Mouse (Mus musculus) embryonic facial prominence, embryonic 14.5 days (tissue): ENCODE measurements around the gene Rfx8. TPM values are rescaled to one million over a fixed set of nuclear protein-coding genes. Genes with fewer than 3 reads are reported as not detected.

Source experiments
- ATAC-seq: fragments of 200-750 bp; cut with Nextera tagmentation; 2 replicates; pipeline ENCODE4 v1.8.0; 2017; ENCODE audit warnings: low read depth, moderate number of reproducible peaks, moderate TSS enrichment
- DNase-seq: peaks from one replicate; pipeline ENCODE4 v3.0.0-alpha.2; 2015; ENCODE audit warnings: low spot score
- H3K27ac ChIP-seq: fragments of 300-500 bp; sonication (generic); replicated peaks from 2 replicates; pipeline ENCODE4 v1.5.1; 2014; ENCODE audit warnings: low read depth, mild to moderate bottlenecking, low read length, moderate library complexity
- H3K27me3 ChIP-seq: fragments of 300-500 bp; sonication (generic); replicated peaks from 2 replicates; pipeline ENCODE4 v1.6.1; 2014; ENCODE audit warnings: low read length; ENCODE audit not compliant: control insufficient read depth, insufficient read depth
- H3K36me3 ChIP-seq: fragments of 300-500 bp; sonication (generic); 2 replicates; pipeline ENCODE4 v1.6.1; 2014; ENCODE audit warnings: low read length, mixed read lengths; ENCODE audit not compliant: control insufficient read depth, insufficient read depth
- H3K4me1 ChIP-seq: fragments of 300-500 bp; sonication (generic); 2 replicates; pipeline ENCODE4 v1.6.1; 2014; ENCODE audit warnings: antibody characterized with exemption, low read length; ENCODE audit not compliant: control insufficient read depth, insufficient read depth
- H3K4me2 ChIP-seq: fragments of 300-500 bp; sonication (generic); 2 replicates; pipeline ENCODE4 v1.6.1; 2014; ENCODE audit warnings: low read depth, mild to moderate bottlenecking, low read length, moderate library complexity, mixed read lengths
- H3K4me3 ChIP-seq: fragments of 300-500 bp; sonication (generic); 2 replicates; pipeline ENCODE4 v1.5.1; 2014; ENCODE audit warnings: low read depth, mild to moderate bottlenecking, low read length
- H3K9ac ChIP-seq: fragments of 300-500 bp; sonication (generic); 2 replicates; pipeline ENCODE4 v1.6.1; 2014; ENCODE audit warnings: low read depth, mild to moderate bottlenecking, low read length, moderate library complexity, mixed read lengths
- H3K9me3 ChIP-seq: fragments of 300-500 bp; sonication (generic); 2 replicates; pipeline ENCODE4 v1.6.1; 2016; ENCODE audit warnings: low read length; ENCODE audit not compliant: control insufficient read depth
- WGBS: fragments of 180-500 bp; shearing (Covaris S2); extraction: QIAGEN DNeasy Blood & Tissue Kit; methylation state at CpG from one replicate; pipeline ENCODE4 v1.1.7; 2014; 5-methylcytosine and 5-hydroxymethylcytosine counted together
- polyA plus RNA-seq: library from polyadenylated mRNA; unstranded; fragments of >200 nt; fragmentation: Nextera tagmentation; extraction: Ambion mirVana; gene quantifications from 2 replicates; pipeline ENCODE4 v1.2.1, GENCODE M21; 2014

Rfx8 gene
- polyA plus RNA-seq, 1 experiment from 2014 or later = 2.0 TPM

DNA sequence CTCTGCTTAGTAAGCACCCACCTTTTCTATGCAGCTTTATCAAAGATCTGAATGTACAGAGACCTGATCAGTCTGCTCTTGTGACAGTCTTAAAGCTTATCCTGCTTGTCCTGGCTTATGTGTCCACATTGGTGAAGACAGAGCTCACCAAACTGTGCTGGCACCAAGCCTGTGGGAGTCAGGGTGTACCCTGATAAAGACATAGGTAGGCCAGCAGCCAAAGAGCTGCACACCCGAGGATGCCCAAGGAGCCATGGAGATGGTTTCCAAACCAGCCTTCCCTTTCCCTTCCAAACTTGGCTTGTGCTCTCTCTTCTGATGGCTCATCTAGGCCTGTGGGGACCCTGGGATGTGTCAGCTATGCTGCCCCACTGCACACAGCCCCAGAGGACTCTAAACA, 76.5 kb downstream of the Rfx8 start:
- no peak overlapping the region for H3K4me3 ChIP-seq
- no peaks in the 10 kb centered on the region for H3K36me3 ChIP-seq
- WGBS = 64% methylated on average over 1 of the region's 1 CpGs

DNA sequence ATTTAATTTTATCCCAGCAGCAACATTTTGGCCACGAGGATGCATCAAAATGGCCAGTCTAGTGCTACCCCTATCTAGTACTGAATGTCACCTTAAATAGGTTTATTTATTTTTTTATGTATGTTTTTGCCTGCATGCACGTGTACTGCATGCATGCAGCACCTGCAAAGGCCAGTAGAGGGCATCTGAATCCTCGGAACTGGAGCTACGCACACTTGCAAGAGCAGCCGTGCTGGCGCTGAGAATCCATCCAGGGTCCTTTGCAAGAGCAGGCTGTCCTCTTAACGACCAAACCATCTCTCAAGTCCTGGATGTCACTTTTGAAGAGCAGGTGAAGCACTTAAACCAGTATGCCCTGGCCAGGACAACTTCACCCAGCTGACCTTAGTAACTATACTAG, 79.1 kb downstream of the Rfx8 start:
- no peak for ATAC-seq
- WGBS = 86% methylated on average over 7 of the region's 7 CpGs
- no peak for DNase-seq

More for the DNA sequence above, 76.5 kb downstream of the Rfx8 start:
- no peak for ATAC-seq
- peaks cover 11% of the 10 kb centered on the region; the same call in 1 of the 2 replicates for H3K27me3 ChIP-seq
- H3K27ac ChIP-seq = no peak overlapping the region
- no peaks in the 10 kb centered on the region for H3K9me3 ChIP-seq
- no peak for DNase-seq
- H3K4me1 ChIP-seq = no peaks in the 10 kb centered on the region
- H3K9ac ChIP-seq = no peak overlapping the region
- H3K4me2 ChIP-seq = no peak overlapping the region

DNA sequence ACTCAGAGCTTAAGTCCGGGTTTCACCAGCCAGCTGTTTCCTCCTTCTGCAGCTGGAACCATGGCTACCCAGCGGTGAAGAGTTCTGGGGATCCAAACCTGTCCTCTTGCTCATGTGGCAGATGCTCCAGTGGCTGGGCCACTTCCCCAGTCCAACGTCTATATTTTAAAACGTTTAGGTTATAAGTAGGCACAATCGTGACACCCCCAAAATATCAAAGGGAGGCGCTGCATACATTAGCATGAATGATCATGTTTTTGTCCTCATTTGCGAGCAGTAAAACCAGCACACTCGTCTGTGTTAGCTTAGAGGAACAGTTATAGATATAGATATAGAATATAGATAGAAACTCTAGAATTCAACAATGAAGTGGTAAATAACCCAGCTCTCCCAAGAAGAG, 83.7 kb downstream of the Rfx8 start:
- H3K27ac ChIP-seq = no peak overlapping the region
- H3K4me1 ChIP-seq = no peaks in the 10 kb centered on the region
- no peak overlapping the region for H3K4me2 ChIP-seq
- no peaks in the 10 kb centered on the region for H3K9me3 ChIP-seq
- H3K4me3 ChIP-seq = no peak overlapping the region
- H3K36me3 ChIP-seq = no peaks in the 10 kb centered on the region
- DNase-seq (no peak), ATAC-seq (no peak)
- WGBS = 56% methylated on average over 8 of the region's 8 CpGs
- no peak overlapping the region for H3K9ac ChIP-seq
- H3K27me3 ChIP-seq = no peaks in the 10 kb centered on the region

More for the DNA sequence above, 79.1 kb downstream of the Rfx8 start:
- H3K36me3 ChIP-seq = no peaks in the 10 kb centered on the region
- H3K9ac ChIP-seq = no peak overlapping the region
- H3K4me3 ChIP-seq = no peak overlapping the region
- no peaks in the 10 kb centered on the region for H3K4me1 ChIP-seq
- H3K4me2 ChIP-seq = no peak overlapping the region
- H3K9me3 ChIP-seq = no peaks in the 10 kb centered on the region
- H3K27me3 ChIP-seq = no peaks in the 10 kb centered on the region
- no peak overlapping the region for H3K27ac ChIP-seq

DNA sequence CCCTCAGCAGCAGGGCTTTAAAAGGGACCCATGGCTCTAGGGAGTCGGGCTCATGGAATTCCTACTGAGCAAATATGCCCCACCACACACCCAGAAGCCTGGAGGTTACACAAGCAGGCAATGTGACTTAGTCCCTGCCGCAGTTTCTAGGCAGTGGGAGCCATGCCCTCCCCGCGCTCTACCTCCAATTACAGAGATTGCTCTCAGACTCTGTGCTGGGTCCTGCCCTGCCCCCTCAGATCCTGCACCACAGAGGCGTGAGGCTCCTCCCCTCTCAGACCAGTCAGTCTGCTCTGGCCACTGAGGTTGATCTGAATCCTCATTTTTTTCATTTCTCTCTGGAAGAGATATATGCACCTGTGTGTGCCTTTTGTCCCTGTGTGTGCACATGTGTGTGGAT, 84.1 kb downstream of the Rfx8 start:
- Histone ChIP-seq H3K27ac (no peak overlapping the region), H3K4me2 (no peak overlapping the region), H3K9me3 (no peaks in the 10 kb centered on the region), H3K9ac (no peak overlapping the region), H3K4me1 (no peaks in the 10 kb centered on the region), H3K27me3 (no peaks in the 10 kb centered on the region), H3K4me3 (no peak overlapping the region), H3K36me3 (no peaks in the 10 kb centered on the region)
- no peak for DNase-seq
- ATAC-seq = no peak
- WGBS = 6% methylated on average over 5 of the region's 5 CpGs

DNA sequence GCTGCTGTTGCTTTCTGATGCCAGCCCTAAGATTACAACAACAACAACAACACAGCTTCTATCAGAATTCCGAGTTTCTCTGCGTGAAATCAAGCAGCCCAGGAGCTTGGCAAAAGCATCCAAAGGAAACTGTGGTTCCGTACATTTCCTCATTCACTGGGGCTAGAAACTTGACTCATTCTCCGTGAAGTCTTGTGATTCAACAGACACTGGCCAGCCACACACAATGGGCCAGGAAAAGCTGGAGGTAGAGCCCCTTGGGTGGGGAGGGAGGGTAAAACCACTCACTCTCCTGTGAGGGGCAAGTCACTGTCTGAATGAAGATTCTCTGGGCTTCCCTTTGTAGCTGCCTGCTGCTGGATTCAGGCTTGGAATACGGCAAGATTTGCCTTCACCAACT, 84.6 kb downstream of the Rfx8 start:
- H3K4me2 ChIP-seq = no peak overlapping the region
- H3K9me3 ChIP-seq = no peaks in the 10 kb centered on the region
- DNase-seq (no peak), ATAC-seq (no peak)
- no peak overlapping the region for H3K27ac ChIP-seq
- no peaks in the 10 kb centered on the region for H3K36me3 ChIP-seq
- no peak overlapping the region for H3K9ac ChIP-seq
- no peaks in the 10 kb centered on the region for H3K4me1 ChIP-seq
- 35% methylated on average over 5 of the region's 5 CpGs for WGBS
- no peaks in the 10 kb centered on the region for H3K27me3 ChIP-seq
- no peak overlapping the region for H3K4me3 ChIP-seq

DNA sequence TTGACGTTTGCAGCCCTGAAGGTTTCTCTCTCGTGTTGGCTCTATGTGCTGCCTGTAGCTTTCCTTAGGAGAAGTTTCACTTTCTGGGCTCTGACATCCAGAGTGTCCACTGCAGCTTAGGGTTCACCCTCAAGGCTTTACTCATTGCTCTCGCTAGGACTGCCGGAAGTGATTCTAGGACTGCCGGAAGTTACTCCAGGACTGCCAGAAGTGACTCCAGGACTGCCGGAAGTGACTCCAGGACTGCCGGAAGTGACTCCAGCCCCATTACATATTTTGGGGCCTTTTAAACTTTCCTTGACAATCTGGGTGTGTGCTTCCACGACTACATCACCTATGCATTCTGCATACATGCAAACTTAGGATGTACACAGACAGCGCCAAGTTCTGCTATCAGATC, 92.2 kb downstream of the Rfx8 start:
- WGBS = 76% methylated on average over 9 of the region's 9 CpGs
- H3K27me3 ChIP-seq = no peaks in the 10 kb centered on the region
- no peak for ATAC-seq
- no peaks in the 10 kb centered on the region for H3K36me3 ChIP-seq
- no peaks in the 10 kb centered on the region for H3K4me1 ChIP-seq
- no peak for DNase-seq
- no peaks in the 10 kb centered on the region for H3K9me3 ChIP-seq
- no peak overlapping the region for H3K4me2 ChIP-seq
- no peak overlapping the region for H3K9ac ChIP-seq
- no peak overlapping the region for H3K4me3 ChIP-seq
- no peak overlapping the region for H3K27ac ChIP-seq

DNA sequence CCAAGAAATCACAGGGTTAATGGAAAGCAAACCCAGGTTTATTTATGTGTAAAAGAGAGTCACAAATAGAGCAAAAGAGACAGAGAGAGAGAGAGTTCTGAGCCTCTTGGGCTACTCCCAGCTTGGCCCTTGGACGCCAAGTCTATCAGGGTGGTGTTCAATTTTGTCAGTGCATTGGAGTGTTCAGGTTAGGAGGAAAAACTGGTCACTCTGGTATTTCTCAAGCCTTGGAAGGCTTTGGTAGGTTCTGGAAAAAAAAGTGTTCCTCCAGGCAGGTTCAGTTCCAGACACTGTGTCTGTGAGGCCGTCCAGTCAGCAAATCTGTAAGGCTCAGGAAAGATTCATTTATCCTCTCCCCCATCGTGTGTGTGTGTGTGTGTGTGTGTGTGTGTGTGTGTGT, 95.3 kb downstream of the Rfx8 start:
- no peak for ATAC-seq
- Histone ChIP-seq H3K9ac (no peak overlapping the region), H3K27ac (no peak overlapping the region), H3K4me1 (no peaks in the 10 kb centered on the region), H3K36me3 (no peaks in the 10 kb centered on the region), H3K4me3 (no peak overlapping the region), H3K27me3 (no peaks in the 10 kb centered on the region), H3K9me3 (no peaks in the 10 kb centered on the region), H3K4me2 (no peak overlapping the region)
- DNase-seq = no peak
- WGBS = 68% methylated on average over 3 of the region's 3 CpGs

DNA sequence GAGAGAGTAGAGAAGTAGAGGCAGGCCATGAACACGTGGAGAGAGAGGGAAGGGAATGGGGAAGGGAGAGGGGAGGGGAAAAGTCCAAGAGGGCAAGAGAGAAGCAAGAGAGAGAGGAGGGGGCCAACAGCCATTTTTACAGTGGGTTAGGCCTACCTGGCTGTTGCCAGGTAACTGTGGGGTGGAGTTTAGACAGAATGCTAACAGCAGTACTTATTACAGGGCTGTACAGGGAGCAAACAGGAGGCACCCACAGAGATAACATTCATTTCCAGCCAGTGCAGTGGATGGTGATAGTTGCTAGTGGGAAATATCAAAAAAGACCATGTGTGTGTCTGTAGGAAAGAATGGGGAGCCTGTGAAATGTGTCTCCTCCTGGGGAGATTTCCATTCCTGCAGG, 97.1 kb downstream of the Rfx8 start:
- Histone ChIP-seq H3K9ac (no peak overlapping the region), H3K27me3 (no peaks in the 10 kb centered on the region), H3K27ac (no peak overlapping the region), H3K4me2 (no peak overlapping the region), H3K4me1 (no peaks in the 10 kb centered on the region), H3K9me3 (no peaks in the 10 kb centered on the region), H3K36me3 (no peaks in the 10 kb centered on the region), H3K4me3 (no peak overlapping the region)
- DNase-seq = no peak
- no peak for ATAC-seq
- 31% methylated on average over 1 of the region's 1 CpGs for WGBS

DNA sequence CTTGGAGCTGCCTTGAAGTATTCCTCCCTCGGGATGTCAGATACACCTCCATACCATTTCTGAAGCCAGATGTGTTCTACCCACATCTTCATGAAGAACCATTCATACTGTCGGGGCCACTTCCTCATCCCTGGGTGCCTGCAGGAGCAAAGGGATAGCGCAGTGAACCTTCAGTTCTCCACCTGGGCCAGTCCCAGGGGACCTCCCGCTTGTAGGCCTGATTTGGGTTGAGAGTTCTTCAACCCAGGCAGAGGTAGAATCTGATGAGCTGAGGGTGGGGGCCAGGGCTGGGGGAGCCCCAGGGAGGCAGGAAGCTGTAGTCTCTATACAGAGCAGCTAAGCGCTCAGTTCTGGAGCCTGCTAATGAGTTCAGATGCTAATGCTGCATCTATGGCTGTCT, 97.7 kb downstream of the Rfx8 start:
- Histone ChIP-seq H3K9me3 (no peaks in the 10 kb centered on the region), H3K4me2 (no peak overlapping the region), H3K9ac (no peak overlapping the region), H3K27me3 (no peaks in the 10 kb centered on the region), H3K4me3 (no peak overlapping the region), H3K27ac (no peak overlapping the region), H3K36me3 (no peaks in the 10 kb centered on the region), H3K4me1 (no peaks in the 10 kb centered on the region)
- WGBS = 87% methylated on average over 5 of the region's 5 CpGs
- no peak for ATAC-seq
- no peak for DNase-seq
